Mouse (Mus musculus): ENCODE results near the gene Mis18a.

Gene Mis18a

GRCm38 (mm10) chr16:90727233-90728115, at the start of gene Mis18a:
Mis18a (minus strand) TSS chr16:90727404.
- DNase-seq (ENCODE audit: low spot score in 2 of 2): peak; percentile 87 to 95

GRCm38 (mm10) chr16:90775946-90776520, 48.8 kb upstream of the Mis18a start:
- DNase-seq (ENCODE audit: low spot score in 2 of 2): no peak

GRCm38 (mm10) chr16:90774646-90775045, 47.4 kb upstream of the Mis18a start:
- no peak for DNase-seq (ENCODE audit: low spot score in 2 of 2)

- no peak for DNase-seq (ENCODE audit: low spot score in 2 of 2)
These were observed 47.0 kb upstream of the Mis18a start for GRCm38 (mm10) chr16:90774216-90774615.

- no peak for DNase-seq (ENCODE audit: low spot score in 2 of 2)
These were observed 39.8 kb upstream of the Mis18a start for GRCm38 (mm10) chr16:90766919-90767454.

- no peak for DNase-seq (ENCODE audit: low spot score in 2 of 2)
These were observed 38.1 kb upstream of the Mis18a start for GRCm38 (mm10) chr16:90765195-90765877.

- no peak for DNase-seq (ENCODE audit: low spot score in 2 of 2)
These were observed 33.3 kb upstream of the Mis18a start for GRCm38 (mm10) chr16:90760515-90760914.

GRCm38 (mm10) chr16:90759335-90759734, 32.1 kb upstream of the Mis18a start:
- no peak for DNase-seq (ENCODE audit: low spot score in 2 of 2)

GRCm38 (mm10) chr16:90753386-90753941, 26.3 kb upstream of the Mis18a start:
- no peak for DNase-seq (ENCODE audit: low spot score in 2 of 2)

GRCm38 (mm10) chr16:90748169-90748568, 21.0 kb upstream of the Mis18a start:
- DNase-seq (ENCODE audit: low spot score in 2 of 2): no peak

GRCm38 (mm10) chr16:90747143-90747542, 19.9 kb upstream of the Mis18a start:
- peak; percentile 2 to 35 for DNase-seq (ENCODE audit: low spot score in 2 of 2)

GRCm38 (mm10) chr16:90738092-90738956, 11.1 kb upstream of the Mis18a start, which contains the start of gene Mrap:
Mrap (plus strand) TSS chr16:90738207.
- DNase-seq (ENCODE audit: low spot score in 2 of 2): no peak

GRCm38 (mm10) chr16:90736672-90737270, 9.6 kb upstream of the Mis18a start:
- DNase-seq (ENCODE audit: low spot score in 2 of 2): no peak

GRCm38 (mm10) chr16:90735611-90736010, 8.4 kb upstream of the Mis18a start:
- DNase-seq (ENCODE audit: low spot score in 2 of 2): no peak

GRCm38 (mm10) chr16:90726600-90727227, 490 bp downstream of the Mis18a start:
- DNase-seq (ENCODE audit: low spot score in 2 of 2): no peak

GRCm38 (mm10) chr16:90724051-90724450, 3.2 kb downstream of the Mis18a start:
- DNase-seq (ENCODE audit: low spot score in 2 of 2): no peak

GRCm38 (mm10) chr16:90710313-90710712, 16.9 kb downstream of the Mis18a start:
- DNase-seq (ENCODE audit: low spot score in 2 of 2): no peak

GRCm38 (mm10) chr16:90709711-90710289, 17.4 kb downstream of the Mis18a start:
- peak; percentile 72 to 84 for DNase-seq (ENCODE audit: low spot score in 2 of 2)

GRCm38 (mm10) chr16:90706279-90706678, 20.9 kb downstream of the Mis18a start:
- DNase-seq (ENCODE audit: low spot score in 2 of 2): no peak

Data from left cerebral cortex, adult 9 months (tissue).